Mouse (Mus musculus): ENCODE measurements around the gene Tmem151b.

DNA sequence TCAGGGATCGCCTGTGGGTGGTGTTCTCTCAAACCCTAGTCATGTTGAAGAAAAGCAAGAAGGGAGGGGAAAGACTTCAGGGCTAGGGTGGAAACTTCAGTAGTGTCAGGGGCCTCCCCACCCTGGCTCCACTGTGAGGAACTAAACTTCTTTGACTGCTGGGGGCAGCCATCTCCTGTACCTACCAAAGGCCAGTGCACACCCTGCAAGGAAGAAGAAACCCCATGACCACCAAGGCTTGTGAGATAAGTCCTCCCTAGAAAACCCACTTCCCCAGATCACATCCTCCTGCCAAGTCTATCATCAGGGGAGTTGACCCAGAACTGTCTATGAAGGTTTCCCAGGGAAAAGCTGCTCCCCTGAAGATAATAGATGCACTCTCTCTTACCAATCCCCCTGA is 4.9 kb upstream of the Tmem151b start:
- TF ChIP-seq CHD2 (IDR thresholded peaks at IDR 0.05; ENCODE audit: low read depth, low read length) = no peak
- no peak for TF ChIP-seq HCFC1 (IDR thresholded peaks at IDR 0.05; ENCODE audit: borderline replicate concordance, insufficient read depth, low read length)
- TF ChIP-seq ZNF384 (IDR thresholded peaks at IDR 0.05; ENCODE audit: low read depth, low read length) = no peak
- TF ChIP-seq MAFK (IDR thresholded peaks at IDR 0.05; ENCODE audit: insufficient read depth, low read depth, low read length) = no peak
- TF ChIP-seq ZC3H11A (IDR thresholded peaks at IDR 0.05; ENCODE audit: borderline replicate concordance, low read depth, low read length) = no peak

Measured in ES-E14 (cell line).